Mouse (Mus musculus) forebrain, embryonic 16.5 days (tissue): ENCODE measurements around the gene Clca2. TPM values are rescaled to one million over a fixed set of nuclear protein-coding genes. Genes with fewer than 3 reads are reported as not detected.

Experiments used
- ATAC-seq: fragments of 200-750 bp; cut with Nextera tagmentation; 2 replicates; pipeline ENCODE4 v1.8.0; 2017; ENCODE audit warnings: mild to moderate bottlenecking, moderate library complexity
- H3K27ac ChIP-seq: fragments of 300-500 bp; sonication (generic); 2 replicates; pipeline ENCODE4 v1.5.1; 2014; ENCODE audit warnings: low read length, control low read depth
- H3K27me3 ChIP-seq: fragments of 300-500 bp; sonication (generic); replicated peaks from 2 replicates; pipeline ENCODE4 v1.6.1; 2014; ENCODE audit warnings: low read length; ENCODE audit not compliant: control insufficient read depth, insufficient read depth
- H3K36me3 ChIP-seq: fragments of 300-500 bp; sonication (generic); 2 replicates; pipeline ENCODE4 v1.6.1; 2014; ENCODE audit not compliant: control insufficient read depth, insufficient read depth
- H3K4me1 ChIP-seq: fragments of 300-500 bp; sonication (generic); replicated peaks from 2 replicates; pipeline ENCODE4 v1.6.1; 2014; ENCODE audit warnings: low read length; ENCODE audit not compliant: control insufficient read depth, insufficient read depth
- H3K4me2 ChIP-seq: fragments of 300-500 bp; sonication (generic); 2 replicates; pipeline ENCODE4 v1.6.1; 2014; ENCODE audit warnings: mild to moderate bottlenecking, low read length, control low read depth
- H3K4me3 ChIP-seq: fragments of 300-500 bp; sonication (generic); replicated peaks from 2 replicates; pipeline ENCODE4 v1.5.1; 2014; ENCODE audit warnings: mild to moderate bottlenecking, low read length, control low read depth
- H3K9ac ChIP-seq: fragments of 300-500 bp; sonication (generic); replicated peaks from 2 replicates; pipeline ENCODE4 v1.6.1; 2014; ENCODE audit warnings: low read depth, low read length, control low read depth
- H3K9me3 ChIP-seq: fragments of 300-500 bp; sonication (generic); 2 replicates; pipeline ENCODE4 v1.6.1; 2016; ENCODE audit warnings: low read length; ENCODE audit not compliant: control insufficient read depth
- whole genome bisulfite sequencing: fragments of 180-500 bp; shearing (Covaris S2); extraction: QIAGEN DNeasy Blood & Tissue Kit; methylation state at CpG from one replicate; pipeline ENCODE4 v1.1.7; 2014; 5-methylcytosine and 5-hydroxymethylcytosine counted together
- polyA plus RNA-seq: library from polyadenylated mRNA; unstranded; fragments of >200 nt; fragmentation: Nextera tagmentation; extraction: Ambion mirVana; gene quantifications from 2 replicates; pipeline ENCODE4 v1.2.1, GENCODE M21; 2015

Gene Clca2
- polyA plus RNA-seq, 1 experiment from 2014 or later: 0.05 TPM

DNA sequence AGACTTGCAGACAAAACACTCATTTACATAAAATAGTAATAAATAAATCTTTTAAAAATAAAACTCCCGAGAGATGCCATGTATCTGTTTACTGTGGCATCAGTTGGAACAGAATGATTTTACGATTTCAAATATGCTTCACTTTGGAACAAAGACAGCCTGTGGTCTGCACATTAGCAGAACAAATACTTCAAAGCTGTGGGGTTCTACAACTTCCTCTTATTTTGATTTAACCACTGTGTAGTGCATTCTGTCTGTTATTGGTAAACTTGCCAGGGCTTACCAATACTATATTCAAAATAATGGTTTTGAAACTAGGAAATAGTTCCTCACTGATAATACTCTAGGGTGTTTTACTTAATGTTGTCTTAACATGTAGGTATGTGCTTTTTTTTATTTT, 27.4 kb upstream of the Clca2 start:
- Histone ChIP-seq H3K36me3 (peaks cover 8% of the 10 kb centered on the region; the same call in 1 of the 2 replicates), H3K4me2 (no peak overlapping the region), H3K4me3 (no peak overlapping the region), H3K27ac (no peak overlapping the region), H3K9ac (no peak overlapping the region), H3K4me1 (no peaks in the 10 kb centered on the region), H3K27me3 (no peaks in the 10 kb centered on the region), H3K9me3 (no peaks in the 10 kb centered on the region)
- ATAC-seq: no peak
- 93% methylated on average over 2 of the region's 2 CpGs for WGBS

DNA sequence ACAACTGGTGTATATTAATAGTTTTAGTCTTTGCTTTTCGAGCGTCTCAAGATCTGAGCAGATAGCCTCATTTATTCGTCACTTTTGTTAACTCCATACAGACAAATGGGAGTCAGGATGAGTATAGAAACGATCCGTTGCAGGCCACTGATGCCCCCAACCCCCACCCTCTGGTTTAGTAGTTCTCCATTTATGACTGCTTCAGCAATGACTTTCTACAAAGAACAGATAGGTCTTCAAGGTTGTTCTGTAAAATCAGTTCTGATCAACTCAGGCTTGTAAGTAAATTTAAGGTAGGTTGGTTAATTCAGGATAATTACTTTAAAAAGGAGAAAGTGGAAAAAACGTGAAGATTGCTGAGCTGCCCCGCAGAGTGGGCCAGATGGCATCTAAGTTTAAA, 20.2 kb upstream of the Clca2 start:
- no peak overlapping the region for H3K27ac ChIP-seq
- H3K4me1 ChIP-seq: peaks cover 10% of the 10 kb centered on the region
- ATAC-seq: no peak
- H3K4me3 ChIP-seq: peak overlapping the region; percentile 94
- no peaks in the 10 kb centered on the region for H3K9me3 ChIP-seq
- no peaks in the 10 kb centered on the region for H3K27me3 ChIP-seq
- peak overlapping the region; percentile 88; the same call in 1 of the 2 replicates for H3K9ac ChIP-seq
- peak overlapping the region; percentile 88 for H3K4me2 ChIP-seq
- WGBS: 73% methylated on average over 7 of the region's 7 CpGs
- no peaks in the 10 kb centered on the region for H3K36me3 ChIP-seq

- no peak for ATAC-seq
- WGBS: 4% methylated on average over 14 of the region's 14 CpGs
- Histone ChIP-seq H3K27ac (peak overlapping the region; percentile 98), H3K36me3 (no peaks in the 10 kb centered on the region), H3K9ac (peak overlapping the region; percentile 88), H3K9me3 (no peaks in the 10 kb centered on the region), H3K27me3 (no peaks in the 10 kb centered on the region), H3K4me3 (peak overlapping the region; percentile 94), H3K4me2 (peak overlapping the region; percentile 88), H3K4me1 (peaks cover 10% of the 10 kb centered on the region)
Measured at GRCm38 (mm10) chr3:145119002-145119358, 19.7 kb upstream of the Clca2 start.

DNA sequence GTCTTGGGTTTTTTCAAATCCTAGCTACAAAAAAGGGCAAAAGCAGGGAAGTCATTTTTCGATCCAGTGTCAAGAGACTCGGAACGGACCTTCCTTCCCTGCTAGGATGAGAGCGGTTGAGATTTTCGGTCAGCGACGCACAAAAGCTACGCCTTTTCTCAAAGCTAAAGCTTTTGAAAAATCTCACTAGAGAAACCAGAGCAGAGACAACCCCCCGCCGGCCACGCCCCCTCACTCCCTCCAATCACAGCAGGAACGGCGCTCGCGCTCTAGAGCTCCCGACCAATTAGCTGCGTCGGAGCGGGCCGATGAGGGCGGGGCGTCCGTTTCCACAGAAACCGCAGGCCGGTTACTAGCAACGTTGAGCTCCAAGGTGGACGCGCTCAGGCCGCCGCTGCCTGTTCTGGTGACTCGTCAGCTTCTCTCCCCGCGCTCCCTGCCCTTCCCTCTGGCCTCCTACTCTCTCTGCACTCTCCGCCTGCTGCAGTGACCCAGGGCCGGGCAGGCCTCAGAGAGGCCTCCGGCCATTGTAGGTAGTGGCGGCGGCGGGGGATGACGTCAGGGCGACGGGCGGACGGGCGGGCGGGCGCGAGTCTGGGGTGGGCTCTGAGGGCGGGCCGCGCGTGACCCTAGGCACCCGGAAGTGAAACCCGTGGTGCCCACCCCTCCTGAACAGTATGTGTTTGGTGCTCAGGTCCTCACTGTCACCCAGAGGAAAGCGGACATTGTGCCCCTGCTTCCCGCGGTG, 19.2 kb upstream of the Clca2 start, which contains the start of gene Odf2l:
Gene Odf2l (plus strand): TSS at position 335 of the 748 bp plus-strand sequence.
- ATAC-seq: peak; percentile 99
- no peaks in the 10 kb centered on the region for H3K27me3 ChIP-seq
- peak within 1 kb of the TSS; percentile 98 for H3K27ac ChIP-seq
- peaks cover 10% of the 10 kb centered on the region for H3K4me1 ChIP-seq
- under 1% methylated on average over 57 of the region's 57 CpGs for WGBS
- peak within 1 kb of the TSS; percentile 94 for H3K4me3 ChIP-seq
- H3K36me3 ChIP-seq: no peaks in the 10 kb centered on the region
- peak within 1 kb of the TSS; percentile 88 for H3K9ac ChIP-seq
- H3K9me3 ChIP-seq: no peaks in the 10 kb centered on the region
- peak within 1 kb of the TSS; percentile 88 for H3K4me2 ChIP-seq

GRCm38 (mm10) chr3:145117637-145118036, 18.4 kb upstream of the Clca2 start:
- no peaks in the 10 kb centered on the region for H3K36me3 ChIP-seq
- H3K27ac ChIP-seq: peak overlapping the region; percentile 98; the same call in 1 of the 2 replicates
- peak overlapping the region; percentile 68 for H3K9ac ChIP-seq
- 79% methylated on average over 10 of the region's 10 CpGs for WGBS
- no peaks in the 10 kb centered on the region for H3K27me3 ChIP-seq
- peaks cover 10% of the 10 kb centered on the region for H3K4me1 ChIP-seq
- ATAC-seq: no peak
- no peaks in the 10 kb centered on the region for H3K9me3 ChIP-seq
- H3K4me2 ChIP-seq: peak overlapping the region; percentile 75
- peak overlapping the region; percentile 94 for H3K4me3 ChIP-seq

DNA sequence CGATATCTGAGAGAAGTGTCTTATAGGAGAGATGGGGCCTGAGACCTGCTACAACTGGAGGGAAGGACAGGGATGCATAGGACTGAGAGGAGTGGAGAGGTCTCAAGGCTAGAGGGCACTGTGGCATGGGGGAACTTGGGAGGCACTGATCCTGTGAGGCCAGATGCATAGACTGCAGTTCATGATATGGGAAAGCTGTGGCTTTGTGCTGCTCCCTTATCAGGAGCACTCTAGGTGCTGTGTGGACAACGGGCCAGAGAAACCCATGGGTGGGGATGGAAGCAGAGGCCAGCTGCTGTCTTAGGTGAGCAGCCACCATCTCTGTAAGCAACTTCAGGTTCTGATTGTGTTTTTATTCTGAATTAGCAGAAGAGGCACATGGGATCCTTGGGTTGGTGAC, 15.9 kb upstream of the Clca2 start:
- ATAC-seq: no peak
- H3K27ac ChIP-seq: no peak overlapping the region
- H3K4me1 ChIP-seq: peaks cover 10% of the 10 kb centered on the region
- WGBS: 96% methylated on average over 2 of the region's 2 CpGs
- H3K4me3 ChIP-seq: no peak overlapping the region
- no peak overlapping the region for H3K9ac ChIP-seq
- no peaks in the 10 kb centered on the region for H3K27me3 ChIP-seq
- no peaks in the 10 kb centered on the region for H3K36me3 ChIP-seq
- no peaks in the 10 kb centered on the region for H3K9me3 ChIP-seq
- H3K4me2 ChIP-seq: no peak overlapping the region

GRCm38 (mm10) chr3:145105773-145106504, 6.7 kb upstream of the Clca2 start:
- H3K4me3 ChIP-seq: no peak overlapping the region
- no peaks in the 10 kb centered on the region for H3K4me1 ChIP-seq
- H3K9ac ChIP-seq: no peak overlapping the region
- no peak overlapping the region for H3K27ac ChIP-seq
- H3K4me2 ChIP-seq: no peak overlapping the region
- H3K27me3 ChIP-seq: no peaks in the 10 kb centered on the region
- no peak for ATAC-seq
- H3K9me3 ChIP-seq: no peaks in the 10 kb centered on the region
- no peaks in the 10 kb centered on the region for H3K36me3 ChIP-seq
- WGBS: 79% methylated on average over 5 of the region's 5 CpGs

- Histone ChIP-seq H3K4me3 (no peak overlapping the region), H3K9ac (no peak overlapping the region), H3K4me1 (no peaks in the 10 kb centered on the region), H3K27me3 (no peaks in the 10 kb centered on the region), H3K36me3 (no peaks in the 10 kb centered on the region), H3K27ac (no peak overlapping the region), H3K4me2 (no peak overlapping the region), H3K9me3 (no peaks in the 10 kb centered on the region)
- no peak for ATAC-seq
- 71% methylated on average over 5 of the region's 5 CpGs for WGBS
Measured at GRCm38 (mm10) chr3:145105076-145105772, 6.0 kb upstream of the Clca2 start.

GRCm38 (mm10) chr3:145103770-145104169, 4.5 kb upstream of the Clca2 start:
- Histone ChIP-seq H3K27me3 (no peaks in the 10 kb centered on the region), H3K4me1 (no peaks in the 10 kb centered on the region), H3K4me3 (no peak overlapping the region), H3K27ac (no peak overlapping the region), H3K36me3 (no peaks in the 10 kb centered on the region), H3K9ac (no peak overlapping the region), H3K9me3 (no peaks in the 10 kb centered on the region), H3K4me2 (no peak overlapping the region)
- ATAC-seq: no peak
- WGBS: 68% methylated on average over 5 of the region's 5 CpGs
